Mouse (Mus musculus): ENCODE data around the gene Prr18. TPM values are rescaled to one million over a fixed set of nuclear protein-coding genes. Genes with fewer than 3 reads are reported as not detected.

The Prr18 gene
- 1.1 TPM for polyA plus RNA-seq (2014; fragmentation: Illumina TruSeq; extraction: RNeasy Lipid Tissue Mini Kit (QIAGEN cat#74804); ENCODE audit: low read depth, low replicate concordance)

GRCm38 (mm10) chr17:8337159-8337558 lies at the start of gene Prr18:
Gene Prr18, plus strand, starts transcription at chr17:8337459.

DNA sequence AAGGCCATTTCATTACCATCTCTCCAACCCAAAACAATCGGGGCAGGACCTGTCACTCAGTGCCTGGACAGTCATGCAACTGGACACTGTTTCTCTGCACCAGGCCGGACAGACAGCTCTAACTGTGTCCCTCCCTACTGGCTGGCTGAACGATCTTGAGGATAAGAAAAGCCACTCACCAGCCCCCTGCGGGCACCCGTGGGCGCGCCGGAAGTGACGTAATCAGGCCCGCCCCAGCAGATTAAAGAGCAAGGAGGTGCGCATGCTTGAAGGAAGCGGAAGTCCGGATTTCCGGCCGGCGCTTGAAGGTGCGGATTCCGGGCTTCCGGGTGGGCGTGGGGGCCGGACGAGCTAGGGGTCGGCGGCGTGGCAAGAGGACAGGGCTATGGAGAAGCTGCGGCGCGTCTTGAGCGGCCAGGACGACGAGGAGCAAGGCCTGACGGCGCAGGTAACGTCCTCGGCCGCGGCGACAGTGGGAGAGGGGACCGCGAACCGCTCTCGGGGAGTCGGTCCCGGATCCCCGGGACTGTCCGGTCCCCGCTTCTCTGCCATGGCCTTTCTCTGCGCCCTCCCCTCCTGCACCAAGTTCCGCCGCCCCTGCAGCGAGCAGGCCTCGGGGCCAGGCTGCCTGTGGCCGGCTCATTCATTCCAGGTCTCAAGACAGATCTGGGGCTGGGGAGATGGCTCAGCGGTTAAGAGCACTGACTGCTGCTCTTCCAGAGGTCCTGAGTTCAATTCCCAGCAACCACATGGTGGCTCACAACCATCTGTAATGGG lies 26.2 kb upstream of the Prr18 start, which contains the start of gene Sft2d1:
Gene Sft2d1 (plus strand): TSS at position 265 of the 777 bp plus-strand sequence.

DNA sequence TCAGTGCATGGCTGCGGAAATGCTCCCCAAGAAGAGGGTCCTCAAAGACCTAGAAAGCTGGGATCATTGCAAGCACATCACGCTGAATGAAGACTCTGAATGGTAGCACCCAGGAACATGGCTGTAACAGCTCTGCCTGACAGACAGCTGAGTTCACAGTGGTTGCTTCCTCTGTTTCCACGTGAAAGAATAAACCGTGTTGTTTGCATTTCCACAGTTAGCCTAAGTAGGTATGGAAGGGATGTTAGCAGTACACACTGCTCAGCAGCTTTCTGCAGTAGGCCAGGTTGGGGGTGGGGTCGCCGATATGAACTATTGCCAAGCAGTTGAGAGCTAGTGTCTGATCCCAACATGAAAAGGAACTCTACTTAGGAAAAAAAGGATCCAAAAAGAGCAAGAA lies 18.4 kb downstream of the Prr18 start, which contains the start of gene T2:
Gene T2 (plus strand): TSS at position 301 of the 400 bp plus-strand sequence.

Other genes starting within 250 kb of the Prr18 start
- 0.14 TPM for gene Gm49673, start 189.7 kb upstream of the Prr18 start, polyA plus RNA-seq (2014; fragmentation: Illumina TruSeq; extraction: RNeasy Lipid Tissue Mini Kit (QIAGEN cat#74804); ENCODE audit: low read depth, low replicate concordance)
- 35.1 TPM for gene Rnaset2a, start 189.4 kb upstream of the Prr18 start, polyA plus RNA-seq (2014; fragmentation: Illumina TruSeq; extraction: RNeasy Lipid Tissue Mini Kit (QIAGEN cat#74804); ENCODE audit: low read depth, low replicate concordance)
- 12.9 TPM for gene Fgfr1op, start 172.0 kb upstream of the Prr18 start, polyA plus RNA-seq (2014; fragmentation: Illumina TruSeq; extraction: RNeasy Lipid Tissue Mini Kit (QIAGEN cat#74804); ENCODE audit: low read depth, low replicate concordance)
- not detected for gene Ccr6, start 101.4 kb upstream of the Prr18 start, polyA plus RNA-seq (2014; fragmentation: Illumina TruSeq; extraction: RNeasy Lipid Tissue Mini Kit (QIAGEN cat#74804); ENCODE audit: low read depth, low replicate concordance)
- gene Mpc1, start 54.6 kb upstream of the Prr18 start, polyA plus RNA-seq (2014; fragmentation: Illumina TruSeq; extraction: RNeasy Lipid Tissue Mini Kit (QIAGEN cat#74804); ENCODE audit: low read depth, low replicate concordance), result 238 TPM
- 50.6 TPM for gene Sft2d1, start 26.4 kb upstream of the Prr18 start, polyA plus RNA-seq (2014; fragmentation: Illumina TruSeq; extraction: RNeasy Lipid Tissue Mini Kit (QIAGEN cat#74804); ENCODE audit: low read depth, low replicate concordance)
- gene T2, start 18.5 kb downstream of the Prr18 start, polyA plus RNA-seq (2014; fragmentation: Illumina TruSeq; extraction: RNeasy Lipid Tissue Mini Kit (QIAGEN cat#74804); ENCODE audit: low read depth, low replicate concordance), result 2.1 TPM
- not detected for gene T, start 97.0 kb downstream of the Prr18 start, polyA plus RNA-seq (2014; fragmentation: Illumina TruSeq; extraction: RNeasy Lipid Tissue Mini Kit (QIAGEN cat#74804); ENCODE audit: low read depth, low replicate concordance)
- gene Pde10a, start 187.9 kb downstream of the Prr18 start, polyA plus RNA-seq (2014; fragmentation: Illumina TruSeq; extraction: RNeasy Lipid Tissue Mini Kit (QIAGEN cat#74804); ENCODE audit: low read depth, low replicate concordance), result 1.1 TPM
- not detected for gene Gm17087, start 229.5 kb downstream of the Prr18 start, polyA plus RNA-seq (2014; fragmentation: Illumina TruSeq; extraction: RNeasy Lipid Tissue Mini Kit (QIAGEN cat#74804); ENCODE audit: low read depth, low replicate concordance)